Mouse (Mus musculus) splenic B cell, adult 2 months (primary cell): ENCODE measurements around the gene Sema4b.

Source experiments
- DNase-seq: peaks from one replicate; pipeline ENCODE4 v3.0.0-alpha.2; 2011; ENCODE audit warnings: low read depth, low spot score
- H3K27me3 ChIP-seq: 2 replicates; pipeline ENCODE4 v1.6.1; 2012; ENCODE audit warnings: mild to moderate bottlenecking, low read length, moderate library complexity, mixed read lengths; ENCODE audit not compliant: control insufficient read depth, poor library complexity, insufficient read depth, severe bottlenecking
- H3K36me3 ChIP-seq: 2 replicates; pipeline ENCODE4 v1.6.1; 2012; ENCODE audit warnings: mild to moderate bottlenecking, low read length, moderate library complexity, mixed read lengths; ENCODE audit not compliant: control insufficient read depth, poor library complexity, insufficient read depth, severe bottlenecking

The Sema4b gene

DNA sequence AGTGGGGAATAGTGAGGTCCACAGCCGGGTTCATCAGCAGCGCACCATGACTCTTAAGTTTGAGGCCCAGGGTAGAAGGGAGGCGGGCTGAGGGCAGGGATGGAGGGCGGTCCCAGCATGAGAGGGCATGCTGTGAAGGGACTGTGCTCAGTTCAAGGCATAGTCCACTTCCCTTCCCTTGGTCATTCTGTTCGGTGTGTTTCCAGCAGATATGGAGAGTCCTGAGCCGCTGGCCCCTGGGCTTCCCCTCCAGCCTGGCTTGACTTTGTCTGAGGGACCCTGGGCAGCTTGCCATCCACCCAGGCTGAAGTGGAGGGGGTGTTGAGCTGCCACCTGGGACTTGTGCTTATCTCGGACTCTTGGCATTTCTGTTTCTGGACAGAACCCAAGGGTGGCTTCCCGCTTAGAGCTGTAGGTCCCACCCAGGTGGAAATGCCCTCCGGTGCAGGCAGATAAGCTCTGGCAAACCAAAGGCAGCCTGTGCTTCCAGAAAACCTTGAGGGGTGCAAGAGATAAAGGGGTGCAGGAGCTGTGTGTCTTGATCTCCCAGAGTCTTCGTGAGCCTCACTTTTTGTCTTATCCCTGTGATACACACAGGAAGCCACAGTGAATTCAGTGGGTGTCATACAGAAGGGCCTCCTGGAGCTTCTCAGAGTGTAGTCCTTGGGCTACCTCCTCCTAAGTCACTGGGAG, 22.2 kb downstream of the Sema4b start:
- Histone ChIP-seq H3K27me3 (no peaks in the 10 kb centered on the region), H3K36me3 (peaks cover 5% of the 10 kb centered on the region)
- no peak for DNase-seq

GRCm38 (mm10) chr7:80209669-80210068, 23.0 kb downstream of the Sema4b start:
- Histone ChIP-seq H3K27me3 (no peaks in the 10 kb centered on the region), H3K36me3 (peaks cover 5% of the 10 kb centered on the region)
- peak; percentile 94 for DNase-seq

- Histone ChIP-seq H3K36me3 (peaks cover 5% of the 10 kb centered on the region), H3K27me3 (no peaks in the 10 kb centered on the region)
- DNase-seq: no peak
Observed at GRCm38 (mm10) chr7:80210982-80211381, 24.3 kb downstream of the Sema4b start.

- H3K36me3 ChIP-seq: peaks cover 5% of the 10 kb centered on the region
- no peaks in the 10 kb centered on the region for H3K27me3 ChIP-seq
- DNase-seq: no peak
Observed at GRCm38 (mm10) chr7:80213604-80214003, 27.0 kb downstream of the Sema4b start.

- DNase-seq: peak; percentile 67
Observed at GRCm38 (mm10) chr7:80214459-80214858, 27.8 kb downstream of the Sema4b start.

GRCm38 (mm10) chr7:80215398-80215797, 28.8 kb downstream of the Sema4b start:
- DNase-seq: peak; percentile 88
- Histone ChIP-seq H3K27me3 (no peaks in the 10 kb centered on the region), H3K36me3 (peaks cover 14% of the 10 kb centered on the region)

More at GRCm38 (mm10) chr7:80214459-80214858, 27.8 kb downstream of the Sema4b start:
- Histone ChIP-seq H3K27me3 (no peaks in the 10 kb centered on the region), H3K36me3 (peaks cover 8% of the 10 kb centered on the region)

GRCm38 (mm10) chr7:80216566-80216965, 29.9 kb downstream of the Sema4b start:
- H3K36me3 ChIP-seq: peaks cover 19% of the 10 kb centered on the region
- DNase-seq: no peak

GRCm38 (mm10) chr7:80218666-80219065, 32.0 kb downstream of the Sema4b start:
- Histone ChIP-seq H3K27me3 (no peaks in the 10 kb centered on the region), H3K36me3 (peaks cover 26% of the 10 kb centered on the region)
- no peak for DNase-seq

More at GRCm38 (mm10) chr7:80216566-80216965, 29.9 kb downstream of the Sema4b start:
- no peaks in the 10 kb centered on the region for H3K27me3 ChIP-seq

- peaks cover 35% of the 10 kb centered on the region for H3K36me3 ChIP-seq
- DNase-seq: no peak
- no peaks in the 10 kb centered on the region for H3K27me3 ChIP-seq
Observed at GRCm38 (mm10) chr7:80220237-80220797, 33.7 kb downstream of the Sema4b start.

GRCm38 (mm10) chr7:80221179-80221750, 34.6 kb downstream of the Sema4b start:
- Histone ChIP-seq H3K27me3 (no peaks in the 10 kb centered on the region), H3K36me3 (peaks cover 40% of the 10 kb centered on the region)
- no peak for DNase-seq

- H3K27me3 ChIP-seq: no peaks in the 10 kb centered on the region
- peaks cover 26% of the 10 kb centered on the region for H3K36me3 ChIP-seq
- no peak for DNase-seq
Observed at GRCm38 (mm10) chr7:80227065-80227464, 40.4 kb downstream of the Sema4b start.

DNA sequence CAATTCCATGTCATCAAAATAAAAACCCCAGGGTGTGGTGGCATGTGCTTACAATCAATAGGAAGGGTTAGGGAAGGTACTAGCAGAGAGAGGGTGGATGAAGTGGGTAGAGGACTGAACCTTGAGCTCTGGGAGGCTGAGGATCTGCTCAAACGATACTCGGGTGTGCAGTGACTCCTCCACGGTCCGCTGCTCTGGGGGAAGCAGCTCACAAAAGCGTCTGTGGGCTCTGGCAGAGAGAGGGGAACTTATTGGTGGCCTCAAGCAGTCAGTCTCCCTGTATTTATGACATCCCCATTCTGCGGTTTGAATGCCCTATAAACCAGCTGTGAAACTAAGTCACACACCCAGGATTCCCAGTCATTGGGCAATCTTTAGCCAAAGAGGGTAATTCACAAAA, 43.6 kb downstream of the Sema4b start:
- DNase-seq: peak; percentile 52
- H3K36me3 ChIP-seq: peaks cover 9% of the 10 kb centered on the region
- no peaks in the 10 kb centered on the region for H3K27me3 ChIP-seq

DNA sequence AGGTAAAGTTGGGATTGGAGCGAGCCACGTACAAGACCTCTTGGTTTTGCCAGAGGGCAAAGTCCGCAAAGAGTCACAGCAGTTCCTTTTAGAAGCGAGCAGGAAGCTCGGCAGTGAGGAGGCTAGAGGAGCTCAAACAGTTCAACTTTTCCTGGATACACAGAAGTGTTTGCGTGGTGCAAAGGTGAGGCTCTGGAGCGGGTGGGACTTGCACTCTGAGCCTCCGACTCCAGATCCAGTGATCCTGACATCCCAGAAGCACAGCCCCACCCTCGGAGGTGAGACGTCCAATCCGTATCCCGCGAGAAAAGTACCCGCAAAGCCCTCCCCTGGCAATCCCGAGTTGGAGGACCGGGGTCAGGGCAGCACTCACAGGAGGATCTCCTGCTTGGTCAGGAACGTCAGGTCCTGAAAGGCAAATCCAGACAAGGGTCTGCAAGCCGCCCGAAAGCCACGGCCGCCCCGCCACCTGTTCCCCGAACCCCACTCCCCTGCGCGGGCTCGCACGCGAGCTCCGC, 45.4 kb downstream of the Sema4b start:
- no peaks in the 10 kb centered on the region for H3K27me3 ChIP-seq
- peaks cover 4% of the 10 kb centered on the region; the same call in 1 of the 2 replicates for H3K36me3 ChIP-seq
- no peak for DNase-seq

GRCm38 (mm10) chr7:80232489-80233029, 45.9 kb downstream of the Sema4b start, which contains the start of the genes Cib1 and Gdpgp1:
Cib1 (minus strand) TSS chr7:80232813.
Gdpgp1 (plus strand) TSS chr7:80232865.
- peak; percentile 98 for DNase-seq
- Histone ChIP-seq H3K36me3 (peaks cover 4% of the 10 kb centered on the region; the same call in 1 of the 2 replicates), H3K27me3 (no peaks in the 10 kb centered on the region)

- no peak for DNase-seq
Observed at GRCm38 (mm10) chr7:80233799-80234198, 47.2 kb downstream of the Sema4b start.

More at GRCm38 (mm10) chr7:80233799-80234198, 47.2 kb downstream of the Sema4b start:
- Histone ChIP-seq H3K27me3 (no peaks in the 10 kb centered on the region), H3K36me3 (peaks cover 2% of the 10 kb centered on the region)
